Mouse (Mus musculus) heart, adult 2 months (tissue): ENCODE measurements around the gene Msgn1.

Source experiments
- CTCF ChIP-seq: fragments of 200-600 bp; IDR thresholded peaks from 2 replicates; pipeline ENCODE4 v1.8.1; 2022; ENCODE audit warnings: antibody characterized with exemption, mild to moderate bottlenecking, moderate library complexity
- EP300 ChIP-seq: fragments of 200-500 bp; IDR thresholded peaks from 2 replicates; pipeline ENCODE4 v1.6.1; 2011; ENCODE audit warnings: low read depth, low read length, control low read depth; ENCODE audit not compliant: insufficient read depth
- POLR2A ChIP-seq: fragments of 200-500 bp; IDR thresholded peaks from 2 replicates; pipeline ENCODE4 v1.6.1; 2011; ENCODE audit warnings: mild to moderate bottlenecking, low read depth, low read length, control low read depth; ENCODE audit not compliant: insufficient read depth

DNA sequence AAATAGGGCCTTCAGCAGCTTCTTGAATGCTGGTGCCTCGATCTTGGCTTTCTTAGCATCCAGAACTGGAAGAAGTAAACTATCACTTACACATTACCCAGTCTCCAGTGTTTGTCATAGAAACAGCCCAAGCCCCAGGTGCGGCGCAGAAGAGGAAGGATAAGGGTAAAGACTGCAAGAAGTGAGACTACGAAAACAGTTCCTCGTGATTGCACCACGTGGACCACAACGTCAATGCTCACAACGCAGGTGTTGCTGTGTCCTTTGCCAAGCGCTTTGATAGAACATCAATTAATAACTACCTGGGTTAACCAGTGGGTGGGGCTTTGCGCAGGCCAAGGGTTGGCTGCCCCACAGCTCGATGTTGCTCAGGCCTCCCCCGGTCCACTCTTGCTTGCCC is 8.1 kb downstream of the Msgn1 start:
- TF ChIP-seq CTCF (no peak), POLR2A (no peak), EP300 (no peak)
